Mouse (Mus musculus) bone marrow, adult 2 months (tissue): ENCODE measurements around the gene Mum1. TPM values are rescaled to one million over a fixed set of nuclear protein-coding genes. Genes with fewer than 3 reads are reported as not detected.

ENCODE experiments used
- H3K27ac ChIP-seq: fragments of 200-500 bp; 2 replicates; pipeline ENCODE4 v1.5.1; 2012; ENCODE audit warnings: low read depth, mild to moderate bottlenecking, control low read depth, inconsistent platforms, low read length; ENCODE audit not compliant: control insufficient read depth, poor library complexity, insufficient read depth
- H3K4me1 ChIP-seq: fragments of 200-500 bp; 2 replicates; pipeline ENCODE4 v1.6.1; 2011; ENCODE audit warnings: low read length; ENCODE audit not compliant: control insufficient read depth, insufficient read depth
- H3K4me3 ChIP-seq: fragments of 200-500 bp; replicated peaks from 2 replicates; pipeline ENCODE3; 2011; ENCODE audit warnings: mild to moderate bottlenecking, low read depth, low read length, control low read depth; ENCODE audit not compliant: control insufficient read depth
- CTCF ChIP-seq: fragments of 200-500 bp; IDR thresholded peaks from 2 replicates; pipeline ENCODE4 v1.5.1; 2011; ENCODE audit warnings: low read length, control low read depth; ENCODE audit not compliant: control insufficient read depth, insufficient read depth
- POLR2A ChIP-seq: fragments of 200-500 bp; IDR thresholded peaks from 2 replicates; pipeline ENCODE4 v1.6.1; 2011; ENCODE audit warnings: low read depth, mild to moderate bottlenecking, control low read depth, low read length, borderline replicate concordance; ENCODE audit not compliant: control insufficient read depth
- WGBS: fragments of 180-500 bp; shearing (Covaris S2); methylation state at CpG from one replicate; pipeline ENCODE4 v1.1.7; 2018; 5-methylcytosine and 5-hydroxymethylcytosine counted together
- polyA plus RNA-seq: library from polyadenylated mRNA; stranded (reverse); fragments of >200 nt; gene quantifications from 2 replicates; pipeline ENCODE4 v1.2.4, GENCODE M21; 2011; ENCODE audit warnings: low replicate concordance; ENCODE audit not compliant: missing spikeins, insufficient read depth, insufficient read length

Gene Mum1
- polyA plus RNA-seq, 1 experiment: 77.5 TPM

- TF ChIP-seq CTCF: no peak
- no peak for TF ChIP-seq POLR2A
- Histone ChIP-seq H3K4me3 (peak overlapping the region; percentile 83), H3K27ac (peak overlapping the region; percentile 81; the same call in 1 of the 2 replicates), H3K4me1 (peaks cover 3% of the 10 kb centered on the region; the same call in 1 of the 2 replicates)
- 15% methylated on average over 14 of the region's 14 CpGs for WGBS
Measured at GRCm38 (mm10) chr10:80293325-80293724, 67.1 kb downstream of the Mum1 start.

Other genes starting within 250 kb of the Mum1 start
- gene Tmem259, start 242.1 kb upstream of the Mum1 start, polyA plus RNA-seq: 78.6 and 131 TPM in 2 replicates
- 41.7 and 92.4 TPM in 2 replicates for gene Cnn2, start 237.8 kb upstream of the Mum1 start, polyA plus RNA-seq
- gene Abca7, start 229.9 kb upstream of the Mum1 start, polyA plus RNA-seq: 54.3 and 96.9 TPM in 2 replicates
- 111 and 291 TPM in 2 replicates for gene Arhgap45, start 209.8 kb upstream of the Mum1 start, polyA plus RNA-seq
- gene Polr2e, start 186.6 kb upstream of the Mum1 start, polyA plus RNA-seq: 35.6 and 44.5 TPM in 2 replicates
- 948 and 2,392 TPM in 2 replicates for gene Gpx4, start 179.3 kb upstream of the Mum1 start, polyA plus RNA-seq
- 37.6 and 83.8 TPM in 2 replicates for gene Sbno2, start 120.9 kb upstream of the Mum1 start, polyA plus RNA-seq
- 197 and 344 TPM in 2 replicates for gene Stk11, start 110.6 kb upstream of the Mum1 start, polyA plus RNA-seq
- gene Atp5d, start 87.8 kb upstream of the Mum1 start, polyA plus RNA-seq: 131 and 178 TPM in 2 replicates
- gene Cbarp, start 85.6 kb upstream of the Mum1 start, polyA plus RNA-seq: 3.4 and 3.7 TPM in 2 replicates
- gene Midn, start 78.2 kb upstream of the Mum1 start, polyA plus RNA-seq: 36.0 and 53.2 TPM in 2 replicates
- gene Cirbp, start 60.4 kb upstream of the Mum1 start, polyA plus RNA-seq: 200 and 277 TPM in 2 replicates
- 8.8 and 23.7 TPM in 2 replicates for gene 1600002K03Rik, start 53.5 kb upstream of the Mum1 start, polyA plus RNA-seq
- 0.70 TPM in 1 of 2 replicates, not detected in the other for gene Efna2, start 47.0 kb upstream of the Mum1 start, polyA plus RNA-seq
- gene Ndufs7, start 22.7 kb downstream of the Mum1 start, polyA plus RNA-seq: 72.4 and 80.0 TPM in 2 replicates
- 1.7 and 5.8 TPM in 2 replicates for gene Gamt, start 34.6 kb downstream of the Mum1 start, polyA plus RNA-seq
- 75.7 and 150 TPM in 2 replicates for gene Dazap1, start 35.1 kb downstream of the Mum1 start, polyA plus RNA-seq
- gene Rps15, start 66.0 kb downstream of the Mum1 start, polyA plus RNA-seq: 1,765 and 2,445 TPM in 2 replicates
- gene Apc2, start 69.5 kb downstream of the Mum1 start, polyA plus RNA-seq: 0.17 TPM in 1 of 2 replicates, not detected in the other
- 40.8 and 52.1 TPM in 2 replicates for gene 2310011J03Rik, start 94.1 kb downstream of the Mum1 start, polyA plus RNA-seq
- 1.4 TPM in 1 of 2 replicates, not detected in the other for gene Pcsk4, start 103.1 kb downstream of the Mum1 start, polyA plus RNA-seq
- gene Reep6, start 103.5 kb downstream of the Mum1 start, polyA plus RNA-seq: 4.2 and 6.5 TPM in 2 replicates
- 3.0 and 8.6 TPM in 2 replicates for gene Adamtsl5, start 122.0 kb downstream of the Mum1 start, polyA plus RNA-seq
- gene Plk5, start 130.0 kb downstream of the Mum1 start, polyA plus RNA-seq: 2.2 TPM in 1 of 2 replicates, not detected in the other
- gene Mex3d, start 161.2 kb downstream of the Mum1 start, polyA plus RNA-seq: 1.4 and 1.7 TPM in 2 replicates
- 53.0 and 82.0 TPM in 2 replicates for gene Mbd3, start 173.1 kb downstream of the Mum1 start, polyA plus RNA-seq
- gene Uqcr11, start 180.4 kb downstream of the Mum1 start, polyA plus RNA-seq: 190 and 222 TPM in 2 replicates
- 70.7 and 138 TPM in 2 replicates for gene Tcf3, start 207.2 kb downstream of the Mum1 start, polyA plus RNA-seq